28 mouse cellular contexts compared by ENCODE assay signal in genomic region chr9:46334471-46335025, GRCm38 (mm10). TPM values are rescaled to one million over a fixed set of nuclear protein-coding genes. Genes with fewer than 3 reads are reported as not detected.
A peak's percentile ranks its signal among the peaks of the same experiment; 100 is the strongest.
DNase-seq lines count a peak whose midpoint lies in the region; ATAC-seq lines count a peak whose summit lies in the region.
"Had no signal": no experiment of that assay in that cellular context is flagged by ENCODE, and none has a peak within 500 bp of the region (broad histone marks: within the 10 kb centered on the region; RNA-seq: fewer than 3 reads in every experiment).

No protein-coding gene starts in this region.

- H3K9me3 ChIP-seq in heart, embryonic 10.5 days: no peaks in the 10 kb centered on the region
- no peaks in the 10 kb centered on the region for H3K9me3 ChIP-seq in embryonic facial prominence, embryonic 13.5 days
- H3K9me3 ChIP-seq: embryonic facial prominence, embryonic 15.5 days; G1E; heart, embryonic 15.5 days; liver, embryonic 13.5 days; midbrain, embryonic 13.5 days had no signal

- H3K27ac ChIP-seq in heart, embryonic 10.5 days: no peak overlapping the region
- H3K27ac ChIP-seq in embryonic facial prominence, embryonic 13.5 days: no peak overlapping the region
- H3K27ac ChIP-seq: embryonic facial prominence, embryonic 15.5 days; heart, embryonic 15.5 days; liver, embryonic 13.5 days; midbrain, embryonic 13.5 days had no signal

- H3K9ac ChIP-seq in embryonic facial prominence, embryonic 13.5 days: peak overlapping the region; percentile 41; the same call in 1 of the 2 replicates
- H3K9ac ChIP-seq: embryonic facial prominence, embryonic 15.5 days; heart, embryonic 15.5 days; liver, embryonic 13.5 days; midbrain, embryonic 13.5 days had no signal

- no peak overlapping the region for H3K4me2 ChIP-seq in embryonic facial prominence, embryonic 13.5 days
- H3K4me2 ChIP-seq: embryonic facial prominence, embryonic 15.5 days; heart, embryonic 15.5 days; liver, embryonic 13.5 days; midbrain, embryonic 13.5 days had no signal

- DNase-seq in heart, embryonic 10.5 days (ENCODE audit: low spot score): peak; percentile 60
- no peak for DNase-seq in heart, postnatal 4 days
- DNase-seq in urinary bladder, postnatal 10 days (ENCODE audit: low spot score): peak; percentile 6
- DNase-seq in urinary bladder, postnatal 14 days (ENCODE audit: low spot score): no peak
- no peak for DNase-seq in ovary, postnatal 10 days (ENCODE audit: low spot score)
- no peak for DNase-seq in ovary, postnatal 36 days (ENCODE audit: low spot score)
- DNase-seq: adrenal gland, postnatal 14 days; cerebellum, adult 11 months; gastrocnemius, postnatal 10 days; heart, adult 18-20 months; kidney, adult 18-20 months; kidney, postnatal 14 days; liver, embryonic 13.5 days; retina, postnatal 1 day; thymus, postnatal 14 days had no signal

- peaks cover 28% of the 10 kb centered on the region for H3K4me1 ChIP-seq in heart, embryonic 10.5 days
- peaks cover 7% of the 10 kb centered on the region for H3K4me1 ChIP-seq in embryonic facial prominence, embryonic 13.5 days
- H3K4me1 ChIP-seq: embryonic facial prominence, embryonic 15.5 days; heart, embryonic 15.5 days had no signal

- no peaks in the 10 kb centered on the region for H3K36me3 ChIP-seq in heart, embryonic 10.5 days
- H3K36me3 ChIP-seq in embryonic facial prominence, embryonic 13.5 days: no peaks in the 10 kb centered on the region
- H3K36me3 ChIP-seq: embryonic facial prominence, embryonic 15.5 days; G1E; heart, embryonic 15.5 days; liver, embryonic 13.5 days; midbrain, embryonic 13.5 days had no signal

- ATAC-seq in embryonic facial prominence, embryonic 13.5 days (ENCODE audit: insufficient number of reproducible peaks, insufficient read depth, low FRiP score, low TSS enrichment, low read depth): no peak
- ATAC-seq: midbrain, embryonic 13.5 days had no signal

- WGBS in heart, embryonic 10.5 days: 31% methylated on average over 26 of the region's 26 CpGs
- WGBS in embryonic facial prominence, embryonic 13.5 days: 26% methylated on average over 26 of the region's 26 CpGs

- peaks cover 72% of the 10 kb centered on the region for H3K27me3 ChIP-seq in heart, embryonic 10.5 days (ENCODE audit: insufficient read depth, poor library complexity, severe bottlenecking)
- peaks cover 36% of the 10 kb centered on the region for H3K27me3 ChIP-seq in embryonic facial prominence, embryonic 13.5 days

- H3K4me3 ChIP-seq in heart, embryonic 10.5 days: peak overlapping the region; percentile 17; the same call in 1 of the 2 replicates
- no peak overlapping the region for H3K4me3 ChIP-seq in embryonic facial prominence, embryonic 13.5 days
- H3K4me3 ChIP-seq: embryonic facial prominence, embryonic 15.5 days; heart, embryonic 15.5 days; liver, embryonic 13.5 days; midbrain, embryonic 13.5 days; myocyte had no signal

RNA-seq across cellular contexts. Expression of gene 4931429L15Rik, which starts 14.8 kb away (rescaled TPM):
- not detected in 2 replicates for polyA plus RNA-seq in heart, embryonic 10.5 days (2016; fragmentation: Nextera tagmentation; extraction: Ambion mirVana)
- not detected for total RNA-seq in heart, postnatal 4 days (2021)
- polyA plus RNA-seq in embryonic facial prominence, embryonic 13.5 days (2015; fragmentation: Nextera tagmentation; extraction: Ambion mirVana): not detected in 2 replicates
- total RNA-seq: adrenal gland, postnatal 14 days; G1E; gastrocnemius, postnatal 10 days; heart, adult 18-20 months; hematopoietic stem cell, adult 5-6 weeks; left cerebral cortex, adult 18-20 months had no signal
- polyA plus RNA-seq: brain, embryonic 14.5 days; C2C12; embryonic facial prominence, embryonic 15.5 days; G1E; heart, embryonic 15.5 days; liver, embryonic 13.5 days; lung, embryonic 16.5 days; myocyte; neural tube, embryonic 14.5 days; stomach, embryonic 16.5 days had no signal

RNA-seq across cellular contexts. Expression of gene Bud13, which starts 51.7 kb away (rescaled TPM):
- 16.8 and 22.8 TPM in 2 replicates for polyA plus RNA-seq in heart, embryonic 10.5 days (2016; fragmentation: Nextera tagmentation; extraction: Ambion mirVana)
- total RNA-seq in heart, postnatal 4 days (2021): 10 to 100 TPM; 10.9 to 12.3 TPM
- 28.7 and 34.3 TPM in 2 replicates for polyA plus RNA-seq in embryonic facial prominence, embryonic 13.5 days (2015; fragmentation: Nextera tagmentation; extraction: Ambion mirVana)

Comparison
In these comparisons a context has a peak if more than half of its experiments do, and no peak if none do; other contexts are left out.
1. DNase-seq: peak in heart, embryonic 10.5 days (single experiment) and urinary bladder, postnatal 10 days (single experiment); none in heart, postnatal 4 days (single experiment), urinary bladder, postnatal 14 days (single experiment), ovary, postnatal 10 days (single experiment) and ovary, postnatal 36 days (single experiment).